Mouse (Mus musculus): Measurements from ENCODE around the gene Srxn1. TPM values are rescaled to one million over a fixed set of nuclear protein-coding genes. Genes with fewer than 3 reads are reported as not detected.
A peak's percentile ranks its signal among the peaks of the same experiment; 100 is the strongest.
"Not testable (repeated sequence)": the region's sequence is repeated elsewhere in the genome, so short reads cannot be mapped to it uniquely, and the experiment has no call there.

Srxn1 gene
- polyA plus RNA-seq (2014; fragmentation: Nextera tagmentation; extraction: Ambion mirVana): 8.1 and 8.8 TPM in 2 replicates

GRCm38 (mm10) chr2:152105318-152106224 lies at the start of gene Srxn1:
Gene Srxn1 (plus strand): TSS chr2:152105516.
- H3K27ac ChIP-seq (ENCODE audit: low read depth, low read length): peak within 1 kb of the TSS; percentile 70
- 1% methylated on average over 81 of the region's 84 CpGs for WGBS (ENCODE audit: insufficient replicate concordance)
- peak within 1 kb of the TSS; percentile 84 for H3K9ac ChIP-seq (ENCODE audit: low read depth, low read length)
- ATAC-seq (replicated peaks; ENCODE audit: insufficient number of reproducible peaks, low FRiP score, low TSS enrichment): peak; percentile 92
- peak within 1 kb of the TSS; percentile 88 for H3K4me2 ChIP-seq
- H3K36me3 ChIP-seq (ENCODE audit: control insufficient read depth, insufficient read depth, low read length): no peaks in the 10 kb centered on the region
- H3K27me3 ChIP-seq (ENCODE audit: control insufficient read depth, insufficient read depth, low read length): peaks cover 11% of the 10 kb centered on the region; the same call in 1 of the 2 replicates
- peak within 1 kb of the TSS; percentile 73 for H3K4me3 ChIP-seq (ENCODE audit: low read depth, low read length)
- no peaks in the 10 kb centered on the region for H3K9me3 ChIP-seq (replicated peaks; ENCODE audit: control insufficient read depth, low read length)
- H3K4me1 ChIP-seq (ENCODE audit: control insufficient read depth, insufficient read depth, low read length): no peaks in the 10 kb centered on the region

- Histone ChIP-seq H3K27ac (ENCODE audit: low read depth, low read length) (no peak overlapping the region), H3K9me3 (replicated peaks; ENCODE audit: control insufficient read depth, low read length) (no peaks in the 10 kb centered on the region), H3K4me2 (no peak overlapping the region), H3K4me3 (ENCODE audit: low read depth, low read length) (no peak overlapping the region), H3K36me3 (ENCODE audit: control insufficient read depth, insufficient read depth, low read length) (no peaks in the 10 kb centered on the region), H3K27me3 (ENCODE audit: control insufficient read depth, insufficient read depth, low read length) (peaks cover 51% of the 10 kb centered on the region), H3K9ac (ENCODE audit: low read depth, low read length) (no peak overlapping the region), H3K4me1 (ENCODE audit: control insufficient read depth, insufficient read depth, low read length) (no peaks in the 10 kb centered on the region)
- ATAC-seq (replicated peaks; ENCODE audit: insufficient number of reproducible peaks, low FRiP score, low TSS enrichment): no peak
- 63% methylated on average over 22 of the region's 22 CpGs for WGBS (ENCODE audit: insufficient replicate concordance)
These were observed 48.7 kb upstream of the Srxn1 start for GRCm38 (mm10) chr2:152056368-152057251.

- Histone ChIP-seq H3K4me1 (ENCODE audit: control insufficient read depth, insufficient read depth, low read length) (no peaks in the 10 kb centered on the region), H3K36me3 (ENCODE audit: control insufficient read depth, insufficient read depth, low read length) (no peaks in the 10 kb centered on the region), H3K27ac (ENCODE audit: low read depth, low read length) (no peak overlapping the region), H3K4me2 (no peak overlapping the region), H3K4me3 (ENCODE audit: low read depth, low read length) (no peak overlapping the region), H3K9ac (ENCODE audit: low read depth, low read length) (no peak overlapping the region), H3K27me3 (ENCODE audit: control insufficient read depth, insufficient read depth, low read length) (peaks cover 45% of the 10 kb centered on the region), H3K9me3 (replicated peaks; ENCODE audit: control insufficient read depth, low read length) (no peaks in the 10 kb centered on the region)
- ATAC-seq (replicated peaks; ENCODE audit: insufficient number of reproducible peaks, low FRiP score, low TSS enrichment): no peak
- 62% methylated on average over 9 of the region's 9 CpGs for WGBS (ENCODE audit: insufficient replicate concordance)
These were observed 48.1 kb upstream of the Srxn1 start for GRCm38 (mm10) chr2:152057252-152057563.

- not testable (repeated sequence) for H3K36me3 ChIP-seq (ENCODE audit: control insufficient read depth, insufficient read depth, low read length); H3K27ac ChIP-seq (ENCODE audit: low read depth, low read length); H3K9me3 ChIP-seq (replicated peaks; ENCODE audit: control insufficient read depth, low read length); H3K4me2 ChIP-seq; H3K27me3 ChIP-seq (ENCODE audit: control insufficient read depth, insufficient read depth, low read length); H3K9ac ChIP-seq (ENCODE audit: low read depth, low read length); ATAC-seq (replicated peaks; ENCODE audit: insufficient number of reproducible peaks, low FRiP score, low TSS enrichment); H3K4me3 ChIP-seq (ENCODE audit: low read depth, low read length); H3K4me1 ChIP-seq (ENCODE audit: control insufficient read depth, insufficient read depth, low read length)
- WGBS (ENCODE audit: insufficient replicate concordance): 71% methylated on average over 3 of the region's 3 CpGs
These were observed 42.5 kb upstream of the Srxn1 start for GRCm38 (mm10) chr2:152062817-152063216.

GRCm38 (mm10) chr2:152068660-152069433 lies 36.5 kb upstream of the Srxn1 start:
- WGBS (ENCODE audit: insufficient replicate concordance): 50% methylated on average over 11 of the region's 11 CpGs
- Histone ChIP-seq H3K4me2 (no peak overlapping the region), H3K4me1 (ENCODE audit: control insufficient read depth, insufficient read depth, low read length) (no peaks in the 10 kb centered on the region), H3K4me3 (ENCODE audit: low read depth, low read length) (no peak overlapping the region), H3K9ac (ENCODE audit: low read depth, low read length) (no peak overlapping the region), H3K9me3 (replicated peaks; ENCODE audit: control insufficient read depth, low read length) (no peaks in the 10 kb centered on the region), H3K27me3 (ENCODE audit: control insufficient read depth, insufficient read depth, low read length) (peaks cover 12% of the 10 kb centered on the region; the same call in 1 of the 2 replicates), H3K36me3 (ENCODE audit: control insufficient read depth, insufficient read depth, low read length) (no peaks in the 10 kb centered on the region), H3K27ac (ENCODE audit: low read depth, low read length) (no peak overlapping the region)
- ATAC-seq (replicated peaks; ENCODE audit: insufficient number of reproducible peaks, low FRiP score, low TSS enrichment): no peak

GRCm38 (mm10) chr2:152069434-152069786 lies 35.9 kb upstream of the Srxn1 start:
- no peak for ATAC-seq (replicated peaks; ENCODE audit: insufficient number of reproducible peaks, low FRiP score, low TSS enrichment)
- H3K27ac ChIP-seq (ENCODE audit: low read depth, low read length): no peak overlapping the region
- no peak overlapping the region for H3K4me3 ChIP-seq (ENCODE audit: low read depth, low read length)
- no peaks in the 10 kb centered on the region for H3K4me1 ChIP-seq (ENCODE audit: control insufficient read depth, insufficient read depth, low read length)
- no peaks in the 10 kb centered on the region for H3K9me3 ChIP-seq (replicated peaks; ENCODE audit: control insufficient read depth, low read length)
- H3K27me3 ChIP-seq (ENCODE audit: control insufficient read depth, insufficient read depth, low read length): peaks cover 15% of the 10 kb centered on the region
- no peak overlapping the region for H3K9ac ChIP-seq (ENCODE audit: low read depth, low read length)
- no peak overlapping the region for H3K4me2 ChIP-seq
- H3K36me3 ChIP-seq (ENCODE audit: control insufficient read depth, insufficient read depth, low read length): no peaks in the 10 kb centered on the region
- 59% methylated on average over 9 of the region's 9 CpGs for WGBS (ENCODE audit: insufficient replicate concordance)

- Histone ChIP-seq H3K9ac (ENCODE audit: low read depth, low read length) (no peak overlapping the region), H3K27me3 (ENCODE audit: control insufficient read depth, insufficient read depth, low read length) (peaks cover 16% of the 10 kb centered on the region), H3K4me2 (no peak overlapping the region), H3K36me3 (ENCODE audit: control insufficient read depth, insufficient read depth, low read length) (no peaks in the 10 kb centered on the region), H3K4me3 (ENCODE audit: low read depth, low read length) (no peak overlapping the region), H3K4me1 (ENCODE audit: control insufficient read depth, insufficient read depth, low read length) (no peaks in the 10 kb centered on the region), H3K9me3 (replicated peaks; ENCODE audit: control insufficient read depth, low read length) (no peaks in the 10 kb centered on the region), H3K27ac (ENCODE audit: low read depth, low read length) (no peak overlapping the region)
- WGBS (ENCODE audit: insufficient replicate concordance): 68% methylated on average over 2 of the region's 2 CpGs
- ATAC-seq (replicated peaks; ENCODE audit: insufficient number of reproducible peaks, low FRiP score, low TSS enrichment): no peak
These were observed 35.4 kb upstream of the Srxn1 start for GRCm38 (mm10) chr2:152069941-152070340.

GRCm38 (mm10) chr2:152074521-152074920 lies 30.8 kb upstream of the Srxn1 start:
- Histone ChIP-seq H3K9me3 (replicated peaks; ENCODE audit: control insufficient read depth, low read length) (no peaks in the 10 kb centered on the region), H3K27ac (ENCODE audit: low read depth, low read length) (no peak overlapping the region), H3K4me3 (ENCODE audit: low read depth, low read length) (no peak overlapping the region), H3K4me1 (ENCODE audit: control insufficient read depth, insufficient read depth, low read length) (no peaks in the 10 kb centered on the region), H3K27me3 (ENCODE audit: control insufficient read depth, insufficient read depth, low read length) (peaks cover 48% of the 10 kb centered on the region), H3K36me3 (ENCODE audit: control insufficient read depth, insufficient read depth, low read length) (no peaks in the 10 kb centered on the region), H3K9ac (ENCODE audit: low read depth, low read length) (no peak overlapping the region), H3K4me2 (no peak overlapping the region)
- no peak for ATAC-seq (replicated peaks; ENCODE audit: insufficient number of reproducible peaks, low FRiP score, low TSS enrichment)
- WGBS (ENCODE audit: insufficient replicate concordance): 69% methylated on average over 2 of the region's 2 CpGs

Measured in heart, embryonic 11.5 days (tissue).